Mouse (Mus musculus) B cell, adult 2 months (primary cell): ENCODE measurements around the gene Akirin2.
"Not testable (repeated sequence)": the region's sequence is repeated elsewhere in the genome, so short reads cannot be mapped to it uniquely, and the experiment has no call there.

ENCODE experiments used
- DNase-seq, 2 experiments: peaks; one replicate each; pipeline ENCODE4 v3.0.0; 2022

The Akirin2 gene

GRCm38 (mm10) chr4:34550748-34551097, at the start of gene Akirin2:
Gene Akirin2, plus strand, starts transcription at chr4:34550937.
- no peak for DNase-seq

GRCm38 (mm10) chr4:34510305-34510704, 40.4 kb upstream of the Akirin2 start:
- no peak for DNase-seq

- no peak for DNase-seq
These were observed 27.9 kb upstream of the Akirin2 start for GRCm38 (mm10) chr4:34522846-34523245.

GRCm38 (mm10) chr4:34523586-34523985, 27.2 kb upstream of the Akirin2 start:
- no peak for DNase-seq

GRCm38 (mm10) chr4:34526771-34527170, 24.0 kb upstream of the Akirin2 start:
- DNase-seq, result no peak

- no peak for DNase-seq
These were observed 22.2 kb upstream of the Akirin2 start for GRCm38 (mm10) chr4:34528430-34529100.

GRCm38 (mm10) chr4:34529379-34529778, 21.4 kb upstream of the Akirin2 start:
- DNase-seq, result no peak

GRCm38 (mm10) chr4:34529941-34530340, 20.8 kb upstream of the Akirin2 start:
- DNase-seq, result no peak

- peak; percentile 97 for DNase-seq
These were observed 573 bp upstream of the Akirin2 start for GRCm38 (mm10) chr4:34549981-34550747.

GRCm38 (mm10) chr4:34551098-34551809, 517 bp downstream of the Akirin2 start:
- DNase-seq, result peak; percentile 57 to 60

GRCm38 (mm10) chr4:34551966-34552365, 1.2 kb downstream of the Akirin2 start:
- no peak for DNase-seq

- DNase-seq, result no peak
These were observed 3.9 kb downstream of the Akirin2 start for GRCm38 (mm10) chr4:34554596-34554995.

- no peak for DNase-seq
These were observed 4.9 kb downstream of the Akirin2 start for GRCm38 (mm10) chr4:34555604-34556003.

- no peak for DNase-seq
These were observed 5.4 kb downstream of the Akirin2 start for GRCm38 (mm10) chr4:34556183-34556582.

GRCm38 (mm10) chr4:34560971-34561370, 10.2 kb downstream of the Akirin2 start:
- DNase-seq, result peak; percentile 66 to 75

- no peak for DNase-seq
These were observed 15.5 kb downstream of the Akirin2 start for GRCm38 (mm10) chr4:34566226-34566625.

- DNase-seq, result no peak
These were observed 22.1 kb downstream of the Akirin2 start for GRCm38 (mm10) chr4:34572876-34573275.

GRCm38 (mm10) chr4:34577028-34577427, 26.3 kb downstream of the Akirin2 start:
- no peak for DNase-seq

- DNase-seq, result no peak
These were observed 28.5 kb downstream of the Akirin2 start for GRCm38 (mm10) chr4:34579215-34579614.

- not testable (repeated sequence) for DNase-seq
These were observed 30.8 kb downstream of the Akirin2 start for GRCm38 (mm10) chr4:34581489-34581888.

- DNase-seq, result no peak
These were observed 31.3 kb downstream of the Akirin2 start for GRCm38 (mm10) chr4:34581990-34582389.

- DNase-seq, result no peak
These were observed 31.7 kb downstream of the Akirin2 start for GRCm38 (mm10) chr4:34582476-34582875.

GRCm38 (mm10) chr4:34583427-34583826, 32.7 kb downstream of the Akirin2 start:
- DNase-seq, result no peak
